Mouse (Mus musculus): ENCODE measurements at regions not wholly inside any gene's neighbourhood (a gene's known extent, or its start where the extent isn't known, plus 50 kb on each side); places are given as distances from the start of the nearest gene placed in this dataset.
A peak's percentile ranks its signal among the peaks of the same experiment; 100 is the strongest.

DNA sequence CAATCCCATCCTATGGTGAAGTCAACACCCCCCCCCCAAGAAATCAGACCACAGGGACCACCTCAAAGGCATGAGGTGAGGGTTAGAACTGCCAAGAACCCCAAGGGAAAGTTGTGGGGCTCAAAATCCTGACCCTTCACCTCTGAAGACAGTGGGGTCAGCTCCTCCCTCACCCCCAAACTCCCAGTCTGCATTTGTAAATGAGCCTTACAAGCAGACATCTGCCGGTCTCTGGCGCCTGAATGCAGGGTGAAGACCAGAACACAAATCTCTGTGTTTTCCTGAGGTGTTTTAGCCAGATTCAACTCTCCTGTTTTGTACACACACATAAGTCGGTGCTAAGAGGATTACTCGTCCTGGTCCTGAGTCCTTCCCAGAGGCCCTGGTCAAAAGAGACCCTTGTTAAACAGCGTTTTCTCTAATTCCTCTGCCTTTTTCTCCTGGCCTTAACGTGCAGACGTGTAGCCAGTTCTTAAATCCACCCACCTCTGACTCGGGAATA is 61.9 kb downstream of the Cpn2 start:
- 0 out of 2 replicates have a peak overlapping the region, but pooled peaks have one; percentile 14 for H3K9ac ChIP-seq (ENCODE audit: low read depth, low read length)
- WGBS, result 16% methylated on average over 8 of the region's 8 CpGs
- ATAC-seq (ENCODE audit: low read depth), result no peak

DNA sequence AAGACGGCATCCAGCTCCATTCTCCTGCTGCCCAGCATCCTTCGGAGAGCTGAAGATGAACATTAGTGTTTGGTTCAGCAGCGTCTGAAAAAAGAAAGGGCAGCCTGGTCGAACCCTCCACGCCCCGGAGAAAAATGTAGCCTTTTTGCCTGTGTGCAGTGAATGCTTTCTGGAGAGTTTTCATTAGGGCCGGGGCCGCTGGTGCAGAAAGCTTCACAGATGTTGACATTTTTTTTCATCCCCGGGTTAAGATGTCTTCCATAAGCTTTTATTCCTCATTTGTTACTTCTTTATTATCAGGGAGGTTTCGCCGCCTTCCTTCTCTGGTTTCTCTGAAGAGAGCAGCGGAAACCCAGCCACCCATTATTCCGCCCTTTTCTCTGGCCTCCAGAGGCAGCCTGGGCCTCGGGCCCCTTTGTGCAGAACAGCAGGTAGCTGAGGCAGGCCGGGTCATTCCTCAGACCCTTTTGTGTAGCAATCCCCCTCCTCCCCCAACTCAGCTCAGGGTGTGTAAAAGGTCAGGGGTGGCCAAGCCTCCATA is 61.4 kb downstream of the Cpn2 start:
- peaks cover 3% of the 10 kb centered on the region; the same call in 1 of the 2 replicates for H3K4me1 ChIP-seq (ENCODE audit: control insufficient read depth, insufficient read depth, low read length)
- no peaks in the 10 kb centered on the region for H3K27me3 ChIP-seq (replicated peaks; ENCODE audit: control insufficient read depth, insufficient read depth, low read length)
- 0 out of 2 replicates have a peak overlapping the region, but pooled peaks have one; percentile 14 for H3K9ac ChIP-seq (ENCODE audit: low read depth, low read length)
- H3K4me3 ChIP-seq (ENCODE audit: low read depth, low read length), result no peak overlapping the region
- H3K36me3 ChIP-seq (ENCODE audit: control insufficient read depth, insufficient read depth, low read length), result no peaks in the 10 kb centered on the region
- no peak for DNase-seq (ENCODE audit: low spot score)
- WGBS, result 19% methylated on average over 15 of the region's 15 CpGs
- H3K9me3 ChIP-seq (ENCODE audit: control insufficient read depth, low read length), result 0 out of 2 replicates have a peak, but pooled peaks cover 4% of the 10 kb centered on the region
- H3K4me2 ChIP-seq (ENCODE audit: low read depth, low read length), result peak overlapping the region; percentile 26; the same call in 1 of the 2 replicates
- no peak for ATAC-seq (ENCODE audit: low read depth)
- H3K27ac ChIP-seq (replicated peaks; ENCODE audit: low read depth, low read length), result no peak overlapping the region

More for the DNA sequence above, 61.9 kb downstream of the Cpn2 start:
- peak overlapping the region; percentile 26; the same call in 1 of the 2 replicates for H3K4me2 ChIP-seq (ENCODE audit: low read depth, low read length)
- H3K4me1 ChIP-seq (ENCODE audit: control insufficient read depth, insufficient read depth, low read length), result peaks cover 3% of the 10 kb centered on the region; the same call in 1 of the 2 replicates
- no peak overlapping the region for H3K4me3 ChIP-seq (ENCODE audit: low read depth, low read length)
- 0 out of 2 replicates have a peak, but pooled peaks cover 4% of the 10 kb centered on the region for H3K9me3 ChIP-seq (ENCODE audit: control insufficient read depth, low read length)
- H3K27me3 ChIP-seq (replicated peaks; ENCODE audit: control insufficient read depth, insufficient read depth, low read length), result no peaks in the 10 kb centered on the region
- H3K36me3 ChIP-seq (ENCODE audit: control insufficient read depth, insufficient read depth, low read length), result no peaks in the 10 kb centered on the region
- no peak overlapping the region for H3K27ac ChIP-seq (replicated peaks; ENCODE audit: low read depth, low read length)
- DNase-seq (ENCODE audit: low spot score), result no peak

Measured in embryonic facial prominence, embryonic 14.5 days (tissue).